Mouse (Mus musculus): Measurements from ENCODE around the gene Rtn2.

DNA sequence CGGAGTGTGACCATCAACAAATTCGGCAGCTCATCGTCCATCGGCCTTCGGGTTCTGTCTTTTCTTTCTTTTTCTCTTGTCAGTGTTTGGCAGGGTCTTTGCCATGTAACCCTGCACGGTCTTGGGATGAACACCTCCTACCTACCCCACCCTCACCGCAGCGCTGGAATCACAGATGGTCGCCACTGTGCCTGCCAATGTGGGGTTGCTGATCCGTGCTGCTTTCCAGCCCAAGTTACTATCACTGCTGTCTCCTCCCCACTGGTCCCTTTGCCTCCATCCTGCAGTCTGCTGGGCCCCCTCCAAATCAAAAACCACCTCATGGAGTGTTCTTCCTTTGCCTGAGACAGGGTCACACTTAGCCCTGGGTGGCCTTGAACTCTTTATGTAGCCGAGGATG lies 41.8 kb downstream of the Rtn2 start:
- TF ChIP-seq EP300 (IDR thresholded peaks at IDR 0.05; ENCODE audit: low read depth) (no peak), CTCF (IDR thresholded peaks at IDR 0.05; ENCODE audit: low read depth) (no peak)

Data from liver, postnatal 0 days (tissue).